Mouse (Mus musculus) liver, postnatal 0 days (tissue): ENCODE measurements at regions not wholly inside any gene's neighbourhood (a gene's known extent, or its start where the extent isn't known, plus 50 kb on each side); places are given as distances from the start of the nearest gene placed in this dataset.

Experiments
- CTCF ChIP-seq: sonication (generic); IDR thresholded peaks from 2 replicates; pipeline ENCODE4 v1.5.1; 2016; ENCODE audit warnings: antibody characterized with exemption, low read depth
- EP300 ChIP-seq: IDR thresholded peaks from 2 replicates; pipeline ENCODE4 v1.6.1; 2016; ENCODE audit warnings: antibody characterized with exemption, low read depth, mild to moderate bottlenecking

DNA sequence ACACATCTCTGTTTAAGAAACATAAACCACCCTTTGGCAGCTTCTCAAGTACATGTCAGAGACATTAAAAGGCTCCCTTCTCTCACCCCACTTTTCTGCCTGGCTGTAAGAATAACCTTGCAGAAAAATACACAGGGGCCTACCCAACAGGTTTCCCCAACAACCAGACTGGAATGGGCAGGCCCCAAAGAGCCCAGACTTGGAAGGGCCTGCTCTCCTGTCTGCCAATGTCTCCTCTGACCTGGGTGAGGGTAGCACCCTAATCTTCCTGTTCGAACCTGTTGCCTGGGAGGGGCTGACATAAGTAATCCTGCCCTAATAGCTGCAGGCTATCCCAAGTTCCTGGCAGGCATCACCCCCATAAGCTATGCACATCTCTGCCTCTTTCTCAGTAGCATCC, 304.5 kb downstream of the Gm826 start:
- TF ChIP-seq EP300, result no peak
- TF ChIP-seq CTCF, result no peak
